Mouse (Mus musculus) embryonic facial prominence, embryonic 15.5 days (tissue): ENCODE data around the gene Krr1. TPM values are rescaled to one million over a fixed set of nuclear protein-coding genes. Genes with fewer than 3 reads are reported as not detected.
"Not testable (repeated sequence)": the region's sequence is repeated elsewhere in the genome, so short reads cannot be mapped to it uniquely, and the experiment has no call there.

Experiments
- ATAC-seq: fragments of 200-750 bp; cut with Nextera tagmentation; 2 replicates; pipeline ENCODE4 v1.8.0; 2017; ENCODE audit warnings: low read depth, moderate TSS enrichment; ENCODE audit not compliant: insufficient number of reproducible peaks, low FRiP score, low TSS enrichment
- H3K27ac ChIP-seq: fragments of 300-500 bp; sonication (generic); replicated peaks from 2 replicates; pipeline ENCODE4 v1.5.1; 2015; ENCODE audit warnings: mild to moderate bottlenecking, inconsistent platforms
- H3K27me3 ChIP-seq: fragments of 300-500 bp; sonication (generic); 2 replicates; pipeline ENCODE4 v1.6.1; 2015; ENCODE audit warnings: inconsistent platforms
- H3K36me3 ChIP-seq: fragments of 300-500 bp; sonication (generic); 2 replicates; pipeline ENCODE4 v1.6.1; 2015; ENCODE audit warnings: mild to moderate bottlenecking, inconsistent platforms
- H3K4me1 ChIP-seq: fragments of 300-500 bp; sonication (generic); 2 replicates; pipeline ENCODE4 v1.6.1; 2015; ENCODE audit warnings: inconsistent platforms
- H3K4me2 ChIP-seq: fragments of 300-500 bp; sonication (generic); replicated peaks from 2 replicates; pipeline ENCODE4 v1.6.1; 2015; ENCODE audit warnings: mild to moderate bottlenecking, inconsistent platforms
- H3K4me3 ChIP-seq: fragments of 300-500 bp; sonication (generic); replicated peaks from 2 replicates; pipeline ENCODE4 v1.5.1; 2015; ENCODE audit warnings: mild to moderate bottlenecking, inconsistent platforms
- H3K9ac ChIP-seq: fragments of 300-500 bp; sonication (generic); 2 replicates; pipeline ENCODE4 v1.6.1; 2015; ENCODE audit warnings: inconsistent platforms
- H3K9me3 ChIP-seq: fragments of 300-500 bp; sonication (generic); replicated peaks from 2 replicates; pipeline ENCODE4 v1.6.1; 2016; ENCODE audit warnings: inconsistent platforms
- WGBS: fragments of 180-500 bp; shearing (Covaris S2); methylation state at CpG from one replicate; pipeline ENCODE4 v1.1.7; 2015; 5-methylcytosine and 5-hydroxymethylcytosine counted together
- polyA plus RNA-seq: library from polyadenylated mRNA; unstranded; fragments of >200 nt; fragmentation: Nextera tagmentation; extraction: Ambion mirVana; gene quantifications from 2 replicates; pipeline ENCODE4 v1.2.1, GENCODE M21; 2015

The Krr1 gene
- polyA plus RNA-seq, 1 experiment from 2014 or later, result 36.3 TPM

DNA sequence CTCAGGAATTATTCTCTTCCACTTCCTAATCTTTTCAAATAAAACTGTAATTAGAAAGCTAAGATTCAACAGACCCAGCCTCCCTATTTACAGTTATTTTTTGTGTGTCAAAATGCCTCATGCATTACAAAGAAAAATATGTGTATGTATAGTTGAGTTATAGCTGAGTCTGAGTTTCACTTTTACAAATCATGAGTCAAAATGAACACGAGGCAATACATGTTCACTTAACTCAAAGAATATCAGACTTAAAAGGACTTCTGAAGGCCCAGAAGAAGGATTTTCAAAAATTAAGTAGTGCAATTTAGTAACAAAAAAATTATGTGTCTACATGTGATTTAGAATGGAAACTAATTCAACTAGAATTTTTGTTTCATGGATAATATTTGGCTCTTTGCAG is 37.0 kb downstream of the Krr1 start:
- H3K4me2 ChIP-seq, ATAC-seq, H3K4me1 ChIP-seq, H3K4me3 ChIP-seq, H3K36me3 ChIP-seq, H3K27ac ChIP-seq, H3K9ac ChIP-seq, H3K27me3 ChIP-seq, H3K9me3 ChIP-seq: not testable (repeated sequence)
- 68% methylated on average over 1 of the region's 1 CpGs for WGBS

GRCm38 (mm10) chr10:112023585-112023984 is 51.1 kb downstream of the Krr1 start:
- H3K4me3 ChIP-seq, result no peak overlapping the region
- 69% methylated on average over 2 of the region's 2 CpGs for WGBS
- no peaks in the 10 kb centered on the region for H3K36me3 ChIP-seq
- no peak overlapping the region for H3K4me2 ChIP-seq
- H3K9ac ChIP-seq, result no peak overlapping the region
- H3K4me1 ChIP-seq, result no peaks in the 10 kb centered on the region
- no peak overlapping the region for H3K27ac ChIP-seq
- H3K9me3 ChIP-seq, result no peaks in the 10 kb centered on the region
- no peaks in the 10 kb centered on the region for H3K27me3 ChIP-seq
- no peak for ATAC-seq

DNA sequence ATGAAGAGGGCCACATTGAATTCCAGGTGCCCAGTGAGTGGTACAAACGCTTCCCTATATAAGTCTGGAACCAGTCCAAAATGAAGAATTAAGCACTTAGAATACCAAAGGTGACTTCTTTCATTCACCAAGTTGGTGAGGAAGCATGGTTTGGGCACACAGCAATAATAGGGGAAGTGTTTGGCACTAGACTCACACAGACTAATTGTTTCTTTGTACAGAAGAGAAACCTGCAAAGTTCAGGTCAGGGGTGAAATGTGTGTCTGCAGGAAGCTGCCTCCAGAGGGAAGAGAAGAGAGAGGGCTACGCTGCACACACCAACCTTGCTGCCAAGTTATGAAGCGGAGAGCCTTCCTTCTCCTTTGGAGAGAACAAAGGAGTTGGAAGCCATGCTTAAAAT is 56.2 kb downstream of the Krr1 start:
- not testable (repeated sequence) for H3K4me3 ChIP-seq, ATAC-seq, H3K36me3 ChIP-seq, H3K4me1 ChIP-seq, H3K27me3 ChIP-seq, H3K4me2 ChIP-seq, H3K9ac ChIP-seq, H3K27ac ChIP-seq, H3K9me3 ChIP-seq
- WGBS, result 69% methylated on average over 3 of the region's 3 CpGs

Other genes starting within 250 kb of the Krr1 start
- 3.0 and 4.3 TPM in 2 replicates for gene Glipr1, start 30.0 kb downstream of the Krr1 start, polyA plus RNA-seq
- not detected in 2 replicates for gene Glipr1l1, start 87.5 kb downstream of the Krr1 start, polyA plus RNA-seq
- not detected in 2 replicates for gene Glipr1l2, start 110.7 kb downstream of the Krr1 start, polyA plus RNA-seq
- 0.44 TPM in 1 of 2 replicates, not detected in the other for gene Glipr1l3, start 187.7 kb downstream of the Krr1 start, polyA plus RNA-seq
- gene Caps2, start 191.0 kb downstream of the Krr1 start, polyA plus RNA-seq, result 0.49 and 0.73 TPM in 2 replicates